Mouse (Mus musculus) limb, embryonic 10.5 days (tissue): Measurements from ENCODE around the gene Kcnq1. TPM values are rescaled to one million over a fixed set of nuclear protein-coding genes. Genes with fewer than 3 reads are reported as not detected.
A peak's percentile ranks its signal among the peaks of the same experiment; 100 is the strongest.

Source experiments
- DNase-seq: peaks from one replicate; pipeline ENCODE4 v3.0.0-alpha.2; 2017; ENCODE audit warnings: low spot score
- H3K27ac ChIP-seq: fragments of 300-500 bp; sonication (generic); 2 replicates; pipeline ENCODE4 v1.5.1; 2016; ENCODE audit warnings: mild to moderate bottlenecking
- H3K27me3 ChIP-seq: fragments of 300-500 bp; sonication (generic); 2 replicates; pipeline ENCODE4 v1.6.1; 2016; ENCODE audit warnings: low read depth, mild to moderate bottlenecking; ENCODE audit not compliant: poor library complexity, severe bottlenecking
- H3K36me3 ChIP-seq: fragments of 300-500 bp; sonication (generic); 2 replicates; pipeline ENCODE4 v1.6.1; 2016; ENCODE audit warnings: mild to moderate bottlenecking, moderate library complexity
- H3K4me1 ChIP-seq: fragments of 300-500 bp; sonication (generic); 2 replicates; pipeline ENCODE4 v1.6.1; 2016
- H3K4me3 ChIP-seq: fragments of 300-500 bp; sonication (generic); 2 replicates; pipeline ENCODE4 v1.5.1; 2016; ENCODE audit warnings: mild to moderate bottlenecking, moderate library complexity
- H3K9me3 ChIP-seq: fragments of 300-500 bp; sonication (generic); replicated peaks from 2 replicates; pipeline ENCODE4 v1.6.1; 2016; ENCODE audit warnings: mild to moderate bottlenecking
- WGBS: fragments of 180-500 bp; shearing (Covaris S2); methylation state at CpG from one replicate; pipeline ENCODE4 v1.1.7; 2016; 5-methylcytosine and 5-hydroxymethylcytosine counted together
- polyA plus RNA-seq: library from polyadenylated mRNA; unstranded; fragments of >200 nt; fragmentation: Nextera tagmentation; extraction: Ambion mirVana; gene quantifications from 2 replicates; pipeline ENCODE4 v1.2.1, GENCODE M21; 2016

The Kcnq1 gene
- polyA plus RNA-seq, 1 experiment from 2014 or later: 0.94 TPM

DNA sequence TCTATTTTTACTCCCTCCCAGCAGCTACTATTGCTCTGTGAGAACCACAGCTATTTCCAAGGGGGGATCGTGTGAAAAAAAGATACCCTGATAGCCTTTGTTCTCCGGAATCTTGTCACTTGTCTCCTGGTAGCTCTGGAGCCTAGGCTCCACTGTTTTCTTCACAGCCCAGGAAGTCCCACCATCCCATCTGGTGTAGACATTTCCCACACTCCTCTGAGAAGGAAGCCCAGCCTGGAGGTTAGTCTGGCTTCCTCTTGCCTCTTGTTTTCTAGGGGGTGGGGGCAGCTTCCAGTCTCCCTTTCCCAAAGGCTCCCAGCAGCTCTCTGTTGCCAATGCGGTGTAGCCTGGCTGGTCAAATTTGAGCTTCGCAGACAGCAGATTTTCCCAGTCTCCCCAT is 251.7 kb downstream of the Kcnq1 start:
- Histone ChIP-seq H3K4me3 (no peak overlapping the region), H3K27me3 (no peaks in the 10 kb centered on the region), H3K27ac (peak overlapping the region; percentile 39; the same call in 1 of the 2 replicates), H3K9me3 (no peaks in the 10 kb centered on the region), H3K36me3 (no peaks in the 10 kb centered on the region), H3K4me1 (peaks cover 10% of the 10 kb centered on the region; the same call in 1 of the 2 replicates)
- DNase-seq: no peak
- 73% methylated on average over 4 of the region's 4 CpGs for WGBS

- no peaks in the 10 kb centered on the region for H3K36me3 ChIP-seq
- no peaks in the 10 kb centered on the region for H3K9me3 ChIP-seq
- no peak overlapping the region for H3K4me3 ChIP-seq
- DNase-seq: no peak
- peaks cover 10% of the 10 kb centered on the region; the same call in 1 of the 2 replicates for H3K4me1 ChIP-seq
- H3K27ac ChIP-seq: no peak overlapping the region
- H3K27me3 ChIP-seq: no peaks in the 10 kb centered on the region
- 66% methylated on average over 1 of the region's 1 CpGs for WGBS
These were observed 253.6 kb downstream of the Kcnq1 start for GRCm38 (mm10) chr7:143359762-143360161.

- 78% methylated on average over 5 of the region's 5 CpGs for WGBS
- Histone ChIP-seq H3K9me3 (no peaks in the 10 kb centered on the region), H3K27ac (peak overlapping the region; percentile 19; the same call in 1 of the 2 replicates), H3K4me1 (peaks cover 20% of the 10 kb centered on the region), H3K27me3 (no peaks in the 10 kb centered on the region), H3K36me3 (no peaks in the 10 kb centered on the region), H3K4me3 (no peak overlapping the region)
- DNase-seq: no peak
These were observed 254.6 kb downstream of the Kcnq1 start for GRCm38 (mm10) chr7:143360776-143361175.

GRCm38 (mm10) chr7:143364092-143364832 is 258.1 kb downstream of the Kcnq1 start:
- DNase-seq: no peak
- Histone ChIP-seq H3K4me1 (peaks cover 22% of the 10 kb centered on the region), H3K9me3 (no peaks in the 10 kb centered on the region), H3K4me3 (no peak overlapping the region), H3K27me3 (no peaks in the 10 kb centered on the region), H3K36me3 (no peaks in the 10 kb centered on the region), H3K27ac (0 out of 2 replicates have a peak overlapping the region, but pooled peaks have one; percentile 8)
- WGBS: 93% methylated on average over 7 of the region's 7 CpGs

DNA sequence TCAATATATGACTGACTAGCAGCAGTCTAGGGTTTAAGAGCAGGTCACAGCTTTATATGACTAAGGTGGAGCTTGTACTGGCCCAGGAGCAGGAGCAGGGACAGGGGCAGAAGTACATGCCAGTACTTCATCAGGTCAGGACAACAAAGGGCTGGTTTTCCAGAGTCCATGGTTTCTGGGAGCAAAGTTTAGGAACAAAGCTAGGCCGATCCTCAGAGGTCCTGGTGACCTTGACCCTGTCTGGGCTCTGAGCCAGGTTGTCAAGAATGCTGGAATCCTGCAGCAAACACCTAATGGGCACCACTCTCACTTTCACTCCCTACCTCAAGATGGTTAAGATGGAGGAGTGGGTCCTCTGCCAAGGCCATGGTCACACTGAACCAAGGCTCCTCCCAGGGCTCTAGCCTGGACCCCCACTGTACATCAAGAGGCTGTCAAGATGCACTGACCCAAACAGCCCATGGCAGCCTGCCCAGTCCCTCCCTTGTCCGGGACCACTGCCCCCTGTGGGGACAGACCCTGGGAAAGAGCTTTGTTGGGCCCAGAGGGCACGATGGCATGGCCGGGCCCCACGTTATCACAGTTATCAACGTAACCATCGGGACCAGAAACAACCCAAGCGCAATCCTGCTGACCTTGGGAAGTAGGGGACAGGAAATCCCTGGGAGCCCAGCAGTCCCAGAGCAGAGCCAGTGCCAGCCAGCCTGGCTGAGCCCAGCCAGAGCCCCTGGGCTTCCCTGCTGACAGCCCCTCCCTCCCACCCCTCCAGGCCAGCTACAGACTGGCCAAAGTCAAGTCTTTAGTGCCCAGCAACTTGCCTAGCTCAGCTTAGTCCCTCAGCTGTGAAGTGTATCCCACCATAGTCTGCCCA is 259.0 kb downstream of the Kcnq1 start:
- Histone ChIP-seq H3K27me3 (no peaks in the 10 kb centered on the region), H3K4me1 (peaks cover 22% of the 10 kb centered on the region), H3K27ac (peak overlapping the region; percentile 17; the same call in 1 of the 2 replicates), H3K9me3 (no peaks in the 10 kb centered on the region), H3K4me3 (no peak overlapping the region), H3K36me3 (no peaks in the 10 kb centered on the region)
- no peak for DNase-seq
- WGBS: 86% methylated on average over 8 of the region's 8 CpGs

- Histone ChIP-seq H3K36me3 (no peaks in the 10 kb centered on the region), H3K4me1 (peaks cover 21% of the 10 kb centered on the region), H3K4me3 (no peak overlapping the region), H3K27ac (no peak overlapping the region), H3K27me3 (0 out of 2 replicates have a peak, but pooled peaks cover 3% of the 10 kb centered on the region), H3K9me3 (no peaks in the 10 kb centered on the region)
- 78% methylated on average over 20 of the region's 20 CpGs for WGBS
- no peak for DNase-seq
These were observed 261.5 kb downstream of the Kcnq1 start for GRCm38 (mm10) chr7:143367366-143368266.

GRCm38 (mm10) chr7:143368267-143368643 is 262.1 kb downstream of the Kcnq1 start:
- H3K27me3 ChIP-seq: peaks cover 9% of the 10 kb centered on the region; the same call in 1 of the 2 replicates
- H3K27ac ChIP-seq: no peak overlapping the region
- H3K4me3 ChIP-seq: no peak overlapping the region
- no peak for DNase-seq
- H3K36me3 ChIP-seq: no peaks in the 10 kb centered on the region
- peaks cover 28% of the 10 kb centered on the region for H3K4me1 ChIP-seq
- H3K9me3 ChIP-seq: no peaks in the 10 kb centered on the region
- 82% methylated on average over 7 of the region's 7 CpGs for WGBS

- 64% methylated on average over 2 of the region's 2 CpGs for WGBS
- H3K27me3 ChIP-seq: peaks cover 20% of the 10 kb centered on the region
- no peak overlapping the region for H3K4me3 ChIP-seq
- DNase-seq: no peak
- peaks cover 15% of the 10 kb centered on the region for H3K4me1 ChIP-seq
- H3K36me3 ChIP-seq: no peaks in the 10 kb centered on the region
- no peaks in the 10 kb centered on the region for H3K9me3 ChIP-seq
- H3K27ac ChIP-seq: no peak overlapping the region
These were observed 265.2 kb downstream of the Kcnq1 start for GRCm38 (mm10) chr7:143371336-143371735.

DNA sequence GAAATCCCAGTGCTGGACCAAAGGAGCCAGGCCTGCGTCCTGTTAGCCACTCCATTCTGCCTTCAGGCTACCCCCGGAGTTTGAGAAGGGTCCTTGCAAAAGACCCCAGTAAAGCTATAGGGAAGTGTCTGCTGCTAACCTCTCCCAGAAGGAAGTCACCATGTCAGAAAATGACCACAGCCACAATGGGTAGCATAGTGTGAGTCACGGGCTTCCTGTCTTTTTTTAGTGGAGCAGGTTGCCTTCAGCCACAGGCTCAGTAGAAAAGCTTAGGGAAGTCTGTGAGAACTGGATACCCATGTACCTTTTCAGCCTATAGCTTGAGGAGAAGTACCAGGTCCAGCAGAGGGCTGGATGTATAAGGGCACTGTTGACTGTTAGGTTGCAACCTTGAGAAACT is 267.1 kb downstream of the Kcnq1 start:
- WGBS: 80% methylated on average over 3 of the region's 3 CpGs
- Histone ChIP-seq H3K27me3 (peaks cover 23% of the 10 kb centered on the region), H3K36me3 (no peaks in the 10 kb centered on the region), H3K4me3 (no peak overlapping the region), H3K9me3 (no peaks in the 10 kb centered on the region), H3K4me1 (peaks cover 12% of the 10 kb centered on the region), H3K27ac (peak overlapping the region; percentile 47; the same call in 1 of the 2 replicates)
- no peak for DNase-seq

- Histone ChIP-seq H3K27me3 (peaks cover 26% of the 10 kb centered on the region), H3K27ac (peak overlapping the region; percentile 53; the same call in 1 of the 2 replicates), H3K4me3 (no peak overlapping the region), H3K9me3 (no peaks in the 10 kb centered on the region), H3K36me3 (no peaks in the 10 kb centered on the region), H3K4me1 (peaks cover 23% of the 10 kb centered on the region)
- DNase-seq: no peak
- 91% methylated on average over 16 of the region's 16 CpGs for WGBS
These were observed 269.8 kb downstream of the Kcnq1 start for GRCm38 (mm10) chr7:143375945-143376344.

GRCm38 (mm10) chr7:143380466-143381073 is 274.4 kb downstream of the Kcnq1 start:
- Histone ChIP-seq H3K27ac (peak overlapping the region; percentile 81), H3K27me3 (peaks cover 6% of the 10 kb centered on the region; the same call in 1 of the 2 replicates), H3K4me1 (peaks cover 24% of the 10 kb centered on the region), H3K4me3 (no peak overlapping the region), H3K36me3 (no peaks in the 10 kb centered on the region), H3K9me3 (no peaks in the 10 kb centered on the region)
- 57% methylated on average over 20 of the region's 20 CpGs for WGBS
- DNase-seq: peak; percentile 51

GRCm38 (mm10) chr7:143386632-143387031 is 280.5 kb downstream of the Kcnq1 start:
- 26% methylated on average over 1 of the region's 1 CpGs for WGBS
- Histone ChIP-seq H3K9me3 (no peaks in the 10 kb centered on the region), H3K36me3 (no peaks in the 10 kb centered on the region), H3K27ac (no peak overlapping the region), H3K4me1 (peaks cover 28% of the 10 kb centered on the region), H3K4me3 (no peak overlapping the region), H3K27me3 (no peaks in the 10 kb centered on the region)
- no peak for DNase-seq
